10 mouse cellular contexts compared by ENCODE assay signal in genomic region chr17:62961596-62962291, GRCm38 (mm10).
DNase-seq lines count a peak whose midpoint lies in the region; ATAC-seq lines count a peak whose summit lies in the region.
"Had no signal": no experiment of that assay in that cellular context is flagged by ENCODE, and none has a peak within 500 bp of the region (broad histone marks: within the 10 kb centered on the region; RNA-seq: fewer than 3 reads in every experiment).

No protein-coding gene starts in this region.

- 47% methylated on average over 19 of the region's 19 CpGs for WGBS in lung, embryonic 15.5 days
- 34% methylated on average over 19 of the region's 19 CpGs for WGBS in embryonic facial prominence, embryonic 13.5 days
- 49% methylated on average over 19 of the region's 19 CpGs for WGBS in limb, embryonic 12.5 days

- peaks cover 10% of the 10 kb centered on the region; the same call in 1 of the 2 replicates for H3K4me1 ChIP-seq in lung, embryonic 15.5 days
- peaks cover 29% of the 10 kb centered on the region for H3K4me1 ChIP-seq in embryonic facial prominence, embryonic 13.5 days
- H3K4me1 ChIP-seq in limb, embryonic 12.5 days (replicated peaks) = peaks cover 19% of the 10 kb centered on the region

- no peaks in the 10 kb centered on the region for H3K36me3 ChIP-seq in lung, embryonic 15.5 days
- H3K36me3 ChIP-seq in embryonic facial prominence, embryonic 13.5 days = no peaks in the 10 kb centered on the region
- H3K36me3 ChIP-seq in limb, embryonic 12.5 days = no peaks in the 10 kb centered on the region
- H3K36me3 ChIP-seq: heart, embryonic 13.5 days had no signal

- no peak for DNase-seq in lung, postnatal 36 days
- peak; percentile 15 for DNase-seq in kidney, adult 18-20 months
- no peak for DNase-seq in urinary bladder, postnatal 4 days (ENCODE audit: low spot score in 2 of 2)
- DNase-seq: cerebellum, adult 18-20 months; thymus, postnatal 36 days had no signal

- H3K9ac ChIP-seq in lung, embryonic 15.5 days = no peak overlapping the region
- 0 out of 2 replicates have a peak overlapping the region, but pooled peaks have one; percentile 33 for H3K9ac ChIP-seq in embryonic facial prominence, embryonic 13.5 days
- no peak overlapping the region for H3K9ac ChIP-seq in limb, embryonic 12.5 days (replicated peaks)
- H3K9ac ChIP-seq: heart, embryonic 13.5 days had no signal

- no peak overlapping the region for H3K4me3 ChIP-seq in lung, embryonic 15.5 days
- peak overlapping the region; percentile 23 for H3K4me3 ChIP-seq in embryonic facial prominence, embryonic 13.5 days
- H3K4me3 ChIP-seq in limb, embryonic 12.5 days (replicated peaks) = no peak overlapping the region
- H3K4me3 ChIP-seq: heart, embryonic 13.5 days had no signal

- no peaks in the 10 kb centered on the region for H3K9me3 ChIP-seq in lung, embryonic 15.5 days
- H3K9me3 ChIP-seq in embryonic facial prominence, embryonic 13.5 days = no peaks in the 10 kb centered on the region
- no peaks in the 10 kb centered on the region for H3K9me3 ChIP-seq in limb, embryonic 12.5 days
- H3K9me3 ChIP-seq: heart, embryonic 13.5 days had no signal

- no peak; the same call in 1 of the 2 replicates for ATAC-seq in lung, embryonic 15.5 days (ENCODE audit: borderline replicate concordance, extremely low read depth, low FRiP score, low TSS enrichment)
- ATAC-seq in embryonic facial prominence, embryonic 13.5 days (ENCODE audit: insufficient number of reproducible peaks, insufficient read depth, low FRiP score, low TSS enrichment, low read depth) = 0 out of 2 replicates have a peak, but pooled peaks have one; percentile 64
- ATAC-seq in limb, embryonic 12.5 days (ENCODE audit: insufficient number of reproducible peaks, insufficient read depth, low FRiP score, low TSS enrichment, low read depth) = no peak
- ATAC-seq in CD4-positive, CD25-positive, alpha-beta regulatory T cell, adult 4 months = no peak

- H3K4me2 ChIP-seq in lung, embryonic 15.5 days = peak overlapping the region; percentile 15
- H3K4me2 ChIP-seq in embryonic facial prominence, embryonic 13.5 days = peak overlapping the region; percentile 56
- H3K4me2 ChIP-seq in limb, embryonic 12.5 days = peak overlapping the region; percentile 24
- H3K4me2 ChIP-seq: heart, embryonic 13.5 days had no signal

- H3K27ac ChIP-seq in lung, embryonic 15.5 days = no peak overlapping the region
- peak overlapping the region; percentile 77 for H3K27ac ChIP-seq in embryonic facial prominence, embryonic 13.5 days
- H3K27ac ChIP-seq in limb, embryonic 12.5 days = peak overlapping the region; percentile 17; the same call in 1 of the 2 replicates
- H3K27ac ChIP-seq: heart, embryonic 13.5 days had no signal

- H3K27me3 ChIP-seq in lung, embryonic 15.5 days = no peaks in the 10 kb centered on the region
- H3K27me3 ChIP-seq in embryonic facial prominence, embryonic 13.5 days = no peaks in the 10 kb centered on the region
- no peaks in the 10 kb centered on the region for H3K27me3 ChIP-seq in limb, embryonic 12.5 days
- H3K27me3 ChIP-seq: heart, embryonic 13.5 days had no signal
